Mouse (Mus musculus) CH12.LX (cell line): ENCODE results near the gene Bcr. TPM values are rescaled to one million over a fixed set of nuclear protein-coding genes. Genes with fewer than 3 reads are reported as not detected.

Experiments
- DNase-seq: peaks from one replicate; pipeline ENCODE4 v3.0.0-alpha.2; 2013; ENCODE audit errors: extremely low read depth
- H3K27ac ChIP-seq: 2 replicates; pipeline ENCODE4 v1.5.1; 2012; ENCODE audit warnings: low read depth, mild to moderate bottlenecking, control low read depth, moderate library complexity; ENCODE audit not compliant: insufficient read depth
- H3K27me3 ChIP-seq: replicated peaks from 2 replicates; pipeline ENCODE3; 2012; ENCODE audit warnings: inconsistent platforms
- H3K36me3 ChIP-seq, 2 experiments: replicated peaks in 1 of 2; 2 replicates each; pipeline versions ENCODE3 to v1.6.1; 2012; ENCODE audit warnings: inconsistent platforms in 1 of 2, low read length in 1 of 2, mild to moderate bottlenecking in 1 of 2, mixed read lengths in 1 of 2, moderate library complexity in 1 of 2; ENCODE audit not compliant: control insufficient read depth in 1 of 2, insufficient read depth in 1 of 2
- H3K4me1 ChIP-seq, 2 experiments: 2 replicates each; pipeline ENCODE4 v1.6.1; 2012; ENCODE audit warnings: inconsistent platforms in 1 of 2, moderate library complexity in 1 of 2; ENCODE audit not compliant: insufficient read depth in 2 of 2, control insufficient read depth in 1 of 2
- H3K4me2 ChIP-seq: 2 replicates; pipeline ENCODE4 v1.6.1; 2012; ENCODE audit warnings: low read depth, mild to moderate bottlenecking, control low read depth; ENCODE audit not compliant: poor library complexity, insufficient read depth, severe bottlenecking
- H3K4me3 ChIP-seq, 3 experiments: fragments of 150-350 bp in 1 of 3; sonication (generic) in 1 of 3; replicated peaks in 1 of 3; 2 replicates each; pipeline versions ENCODE3 to v1.5.1; 2011 to 2012; ENCODE audit warnings: low read depth in 2 of 3, low read length in 2 of 3, mild to moderate bottlenecking in 2 of 3, moderate library complexity in 2 of 3, control low read depth in 1 of 3, improper control_type of control experiment in 1 of 3, inconsistent platforms in 1 of 3, mixed read lengths in 1 of 3; ENCODE audit not compliant: poor library complexity in 1 of 3
- H3K79me2 ChIP-seq: replicated peaks from 2 replicates; pipeline ENCODE4 v1.6.1; 2012; ENCODE audit warnings: mild to moderate bottlenecking, moderate library complexity; ENCODE audit not compliant: control insufficient read depth, poor library complexity, insufficient read depth, severe bottlenecking; ENCODE audit errors: extremely low read depth
- H3K9ac ChIP-seq: 2 replicates; pipeline ENCODE4 v1.6.1; 2012; ENCODE audit warnings: low read depth, mild to moderate bottlenecking, control low read depth, moderate library complexity; ENCODE audit not compliant: insufficient read depth
- H3K9me3 ChIP-seq: replicated peaks from 2 replicates; pipeline ENCODE3; 2012; ENCODE audit warnings: low read length, inconsistent platforms, mixed read lengths
- BHLHE40 ChIP-seq: IDR thresholded peaks from 2 replicates; pipeline ENCODE4 v1.6.1; 2011; ENCODE audit warnings: mild to moderate bottlenecking, low read depth, low read length, improper control_type of control experiment
- CHD1 ChIP-seq: IDR thresholded peaks from 2 replicates; pipeline ENCODE4 v1.6.1; 2012; ENCODE audit warnings: low read depth, low read length, improper control_type of control experiment, inconsistent platforms
- CHD2 ChIP-seq: IDR thresholded peaks from 2 replicates; pipeline ENCODE4 v1.6.1; 2011; ENCODE audit warnings: low read length, improper control_type of control experiment
- CTCF ChIP-seq, 2 experiments: IDR thresholded peaks in 1 of 2; conservative IDR thresholded peaks in 1 of 2; 2 replicates each; pipeline ENCODE4 v1.5.1; 2011 to 2012; ENCODE audit warnings: low read depth in 2 of 2, low read length in 2 of 2, improper control_type of control experiment in 1 of 2, inconsistent platforms in 1 of 2, mild to moderate bottlenecking in 1 of 2, moderate library complexity in 1 of 2
- E2F4 ChIP-seq: IDR thresholded peaks from 2 replicates; pipeline ENCODE4 v1.6.1; 2011; ENCODE audit warnings: low read depth, low read length, improper control_type of control experiment; ENCODE audit not compliant: insufficient replicate concordance
- ELF1 ChIP-seq: IDR thresholded peaks from 2 replicates; pipeline ENCODE4 v1.6.1; 2014; ENCODE audit warnings: low read depth, mild to moderate bottlenecking, inconsistent platforms, low read length, improper control_type of control experiment
- EP300 ChIP-seq: IDR thresholded peaks from 2 replicates; pipeline ENCODE4 v1.6.1; 2011; ENCODE audit warnings: low read length, improper control_type of control experiment
- ETS1 ChIP-seq: conservative IDR thresholded peaks from 2 replicates; pipeline ENCODE4 v1.6.1; 2012; ENCODE audit warnings: low read depth, mild to moderate bottlenecking, inconsistent platforms, low read length, improper control_type of control experiment, moderate library complexity
- GABPA ChIP-seq: IDR thresholded peaks from 2 replicates; pipeline ENCODE4 v1.6.1; 2012; ENCODE audit warnings: low read depth, low read length, improper control_type of control experiment, inconsistent platforms; ENCODE audit not compliant: insufficient replicate concordance
- HCFC1 ChIP-seq: IDR thresholded peaks from 2 replicates; pipeline ENCODE4 v1.6.1; 2012; ENCODE audit warnings: low read depth, mild to moderate bottlenecking, inconsistent platforms, low read length, improper control_type of control experiment
- IRF4 ChIP-seq: IDR thresholded peaks from 2 replicates; pipeline ENCODE4 v1.6.1; 2014; ENCODE audit warnings: low read depth, mild to moderate bottlenecking, inconsistent platforms, low read length, improper control_type of control experiment
- JUN ChIP-seq: IDR thresholded peaks from 2 replicates; pipeline ENCODE4 v1.6.1; 2011; ENCODE audit warnings: low read depth, mild to moderate bottlenecking, low read length, improper control_type of control experiment, moderate library complexity; ENCODE audit not compliant: insufficient read depth
- JUND ChIP-seq: conservative IDR thresholded peaks from 2 replicates; pipeline ENCODE4 v1.6.1; 2011; ENCODE audit warnings: low read depth, low read length, improper control_type of control experiment
- KAT2A ChIP-seq: IDR thresholded peaks from 2 replicates; pipeline ENCODE4 v1.6.1; 2012; ENCODE audit warnings: low read length, improper control_type of control experiment, inconsistent platforms; ENCODE audit not compliant: insufficient replicate concordance
- MAFK ChIP-seq: IDR thresholded peaks from 2 replicates; pipeline ENCODE4 v1.6.1; 2011; ENCODE audit warnings: low read length, improper control_type of control experiment; ENCODE audit not compliant: insufficient replicate concordance
- MAX ChIP-seq: IDR thresholded peaks from 2 replicates; pipeline ENCODE4 v1.6.1; 2011; ENCODE audit warnings: low read length, improper control_type of control experiment
- MAZ ChIP-seq: IDR thresholded peaks from 2 replicates; pipeline ENCODE4 v1.6.1; 2012; ENCODE audit warnings: low read depth, mild to moderate bottlenecking, inconsistent platforms, low read length, improper control_type of control experiment, moderate library complexity
- MEF2A ChIP-seq: IDR thresholded peaks from 2 replicates; pipeline ENCODE4 v1.6.1; 2014; ENCODE audit warnings: low read depth, mild to moderate bottlenecking, inconsistent platforms, low read length, improper control_type of control experiment, borderline replicate concordance
- MXI1 ChIP-seq: IDR thresholded peaks from 2 replicates; pipeline ENCODE4 v1.6.1; 2011; ENCODE audit warnings: mild to moderate bottlenecking, low read depth, low read length, improper control_type of control experiment
- MYC ChIP-seq: IDR thresholded peaks from 2 replicates; pipeline ENCODE4 v1.6.1; 2011; ENCODE audit warnings: low read depth, mild to moderate bottlenecking, improper control_type of control experiment, low read length
- NELFE ChIP-seq: IDR thresholded peaks from 2 replicates; pipeline ENCODE4 v1.6.1; 2011; ENCODE audit warnings: low read depth, low read length, improper control_type of control experiment
- NRF1 ChIP-seq: IDR thresholded peaks from 2 replicates; pipeline ENCODE4 v1.6.1; 2014; ENCODE audit warnings: low read depth, mild to moderate bottlenecking, inconsistent platforms, low read length, improper control_type of control experiment, moderate library complexity
- PAX5 ChIP-seq: IDR thresholded peaks from 2 replicates; pipeline ENCODE4 v1.6.1; 2012; ENCODE audit warnings: low read length, inconsistent platforms, mixed read lengths
- POLR2A ChIP-seq: IDR thresholded peaks from 2 replicates; pipeline ENCODE4 v1.6.1; 2011; ENCODE audit warnings: low read depth, mild to moderate bottlenecking, improper control_type of control experiment, low read length
- POLR2AphosphoS2 ChIP-seq: IDR thresholded peaks from 2 replicates; pipeline ENCODE4 v1.6.1; 2011; ENCODE audit warnings: low read depth, low read length, improper control_type of control experiment
- RAD21 ChIP-seq: IDR thresholded peaks from 2 replicates; pipeline ENCODE4 v1.6.1; 2011; ENCODE audit warnings: low read depth, mild to moderate bottlenecking, low read length, improper control_type of control experiment, moderate library complexity
- RCOR1 ChIP-seq: conservative IDR thresholded peaks from 2 replicates; pipeline ENCODE4 v1.6.1; 2012; ENCODE audit warnings: low read depth, mild to moderate bottlenecking, inconsistent platforms, low read length, improper control_type of control experiment
- SIN3A ChIP-seq: IDR thresholded peaks from 2 replicates; pipeline ENCODE4 v1.6.1; 2012; ENCODE audit warnings: low read length, improper control_type of control experiment, inconsistent platforms
- SMC3 ChIP-seq: IDR thresholded peaks from 2 replicates; pipeline ENCODE4 v1.6.1; 2011; ENCODE audit warnings: low read depth, low read length, improper control_type of control experiment
- TBP ChIP-seq: conservative IDR thresholded peaks from 2 replicates; pipeline ENCODE4 v1.6.1; 2011; ENCODE audit warnings: low read depth, low read length, improper control_type of control experiment
- TCF12 ChIP-seq: IDR thresholded peaks from 2 replicates; pipeline ENCODE4 v1.6.1; 2014; ENCODE audit warnings: low read depth, mild to moderate bottlenecking, inconsistent platforms, low read length, improper control_type of control experiment
- UBTF ChIP-seq: IDR thresholded peaks from 2 replicates; pipeline ENCODE4 v1.6.1; 2012; ENCODE audit warnings: low read depth, mild to moderate bottlenecking, inconsistent platforms, low read length, improper control_type of control experiment, moderate library complexity
- USF1 ChIP-seq: IDR thresholded peaks from 2 replicates; pipeline ENCODE4 v1.6.1; 2014; ENCODE audit warnings: low read depth, mild to moderate bottlenecking, inconsistent platforms, low read length, improper control_type of control experiment
- USF2 ChIP-seq: conservative IDR thresholded peaks from 2 replicates; pipeline ENCODE4 v1.6.1; 2011; ENCODE audit warnings: low read depth, low read length, improper control_type of control experiment
- ZC3H11A ChIP-seq: IDR thresholded peaks from 2 replicates; pipeline ENCODE4 v1.6.1; 2012; ENCODE audit warnings: low read depth, mild to moderate bottlenecking, inconsistent platforms, low read length, improper control_type of control experiment
- ZKSCAN1 ChIP-seq: IDR thresholded peaks from 2 replicates; pipeline ENCODE4 v1.6.1; 2012; ENCODE audit warnings: low read depth, inconsistent platforms, low read length, improper control_type of control experiment, borderline replicate concordance
- ZMIZ1 ChIP-seq: IDR thresholded peaks from 2 replicates; pipeline ENCODE4 v1.6.1; 2012; ENCODE audit warnings: low read depth, mild to moderate bottlenecking, inconsistent platforms, low read length, improper control_type of control experiment
- ZNF384 ChIP-seq: IDR thresholded peaks from 2 replicates; pipeline ENCODE4 v1.6.1; 2012; ENCODE audit warnings: low read depth, low read length, improper control_type of control experiment, inconsistent platforms
- dilution Hi-C: fragments of 300-500 bp; cut with MboI; formaldehyde crosslinking; loops from 2 replicates; pipeline ENCODE4 v1.14.3; 2020; ENCODE audit warnings: low sequenced_read_pairs; ENCODE audit not compliant: extremely low pct_unique_long_range_greater_than_20kb, extremely low pct_ligation_motif_present
- in situ Hi-C: fragments of 300-500 bp; cut with MboI; formaldehyde crosslinking; loops from 3 replicates; pipeline ENCODE4 v1.14.3; 2019; ENCODE audit warnings: low sequenced_read_pairs, low pct_ligation_motif_present, low pct_unique_long_range_greater_than_20kb, mixed read lengths
- polyA plus RNA-seq: library from polyadenylated mRNA; unstranded; fragments of >175 nt; gene quantifications from 2 replicates; pipeline ENCODE4 v1.2.1, GENCODE M21; 2012; ENCODE audit warnings: low read depth; ENCODE audit not compliant: insufficient read length
- total RNA-seq, 2 experiments: library from RNA; depleted of rRNA; stranded (reverse); fragments of 300-350 nt in 1 of 2; fragments of >200 nt in 1 of 2; gene quantifications; 2 replicates each; pipeline ENCODE4 v1.2.3; 2012 to 2014

The Bcr gene
- total RNA-seq (2012; rRNA removed): 18.2 and 22.1 TPM in 2 replicates
- 4.0 and 4.3 TPM in 2 replicates for total RNA-seq (2014; rRNA removed)
- 18.6 and 20.0 TPM in 2 replicates for polyA plus RNA-seq

DNA sequence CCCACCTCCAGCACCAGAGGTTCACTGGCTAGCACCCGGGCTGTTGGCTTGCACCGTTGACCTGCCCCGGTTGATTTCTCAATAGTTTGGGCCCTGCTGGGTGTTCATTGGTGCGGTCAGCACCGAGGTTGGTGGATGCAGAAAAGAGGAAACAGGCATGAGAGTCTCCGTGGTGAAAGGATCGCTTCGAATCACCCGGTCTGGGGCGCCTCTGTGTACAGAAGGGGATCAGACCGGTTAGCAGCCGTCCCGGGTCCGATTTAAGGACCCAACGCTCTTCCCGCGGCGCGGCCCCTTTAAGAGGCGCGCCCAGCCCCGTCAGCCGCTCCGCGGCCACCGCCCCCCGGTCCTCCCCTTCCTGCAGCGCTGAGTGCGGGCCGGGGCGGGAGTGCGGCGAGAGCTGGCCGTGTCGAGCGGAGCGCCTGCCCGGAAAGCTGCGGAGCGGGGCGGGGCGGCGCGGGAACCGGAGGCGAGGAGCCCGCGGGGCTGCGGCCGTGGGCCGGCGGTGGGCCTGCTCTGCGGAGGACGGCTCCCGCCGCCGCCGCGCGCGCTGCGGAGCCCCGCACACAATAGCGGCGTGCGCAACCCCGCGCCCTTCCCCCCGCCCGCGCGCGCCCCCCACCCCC lies at the start of gene Bcr:
Bcr (plus strand) TSS at position 376 of the 626 bp plus-strand sequence.
- dilution Hi-C loops: no loop called here
- H3K36me3 ChIP-seq: peaks cover under 1 to 25% of the 10 kb centered on the region in 2 experiments
- H3K9ac ChIP-seq: peak within 1 kb of the TSS; percentile 49
- DNase-seq: peak; percentile 66
- peak within 1 kb of the TSS; percentile 73 to 85 (median 76) for H3K4me3 ChIP-seq
- in situ Hi-C loops: loop anchor here (5.0 kb wide), 1 partner anchor 92 kb away; no protein-coding TSS in a partner anchor
- TF ChIP-seq BHLHE40 (no peak), RCOR1 (no peak), MAFK (peak; percentile 27; the same call in 1 of the 2 replicates), HCFC1 (peak; percentile 54), ZMIZ1 (no peak), MXI1 (peak; percentile 43), RAD21 (no peak; the same call in 1 of the 2 replicates), ELF1 (peak; percentile 36; the same call in 1 of the 2 replicates), CTCF (conservative IDR thresholded peaks at IDR 0.05 in 1 of 2, IDR thresholded peaks at IDR 0.05 in 1 of 2; ENCODE audit: low read depth in 2 of 2, low read length in 2 of 2) (no peak), ZC3H11A (no peak), EP300 (no peak; the same call in 1 of the 2 replicates), USF1 (no peak), E2F4 (no peak), UBTF (peak; percentile 73; the same call in 1 of the 2 replicates), NRF1 (no peak), TBP (no peak), MAZ (no peak), TCF12 (0 out of 2 replicates have a peak, but pooled peaks have one; percentile 44), ZNF384 (no peak), POLR2AphosphoS2 (no peak), NELFE (no peak), MYC (no peak), USF2 (no peak), JUN (no peak), MEF2A (no peak), ZKSCAN1 (no peak), SMC3 (peak; percentile 2), PAX5 (no peak), POLR2A (peak; percentile 52; the same call in 1 of the 2 replicates), CHD2 (no peak), IRF4 (no peak; the same call in 1 of the 2 replicates), CHD1 (no peak), JUND (no peak), MAX (no peak), ETS1 (no peak), GABPA (no peak), KAT2A (no peak), SIN3A (peak; percentile 86)
- TF ChIP-seq, all 38 proteins: peak for 9
- peak within 1 kb of the TSS; percentile 67 for H3K27ac ChIP-seq
- H3K79me2 ChIP-seq: peaks cover 32% of the 10 kb centered on the region
- peaks cover 17 to 71% of the 10 kb centered on the region in 2 experiments for H3K4me1 ChIP-seq
- peak within 1 kb of the TSS; percentile 82 for H3K4me2 ChIP-seq
- H3K27me3 ChIP-seq: no peaks in the 10 kb centered on the region
- no peaks in the 10 kb centered on the region for H3K9me3 ChIP-seq
